Mouse (Mus musculus) embryo, embryonic 11.5 days (tissue): Measurements from ENCODE around the gene Enox1.

Experiments used
- DNase-seq: peaks from one replicate; pipeline ENCODE4 v3.0.0-alpha.2; 2012; ENCODE audit warnings: low read depth, low spot score

Gene Enox1

GRCm38 (mm10) chr14:77371977-77372376 is 215.4 kb downstream of the Enox1 start:
- DNase-seq: no peak

GRCm38 (mm10) chr14:77373119-77373518 is 216.6 kb downstream of the Enox1 start:
- no peak for DNase-seq

- DNase-seq: no peak
These were observed 218.5 kb downstream of the Enox1 start for GRCm38 (mm10) chr14:77375054-77375453.

GRCm38 (mm10) chr14:77375618-77376017 is 219.1 kb downstream of the Enox1 start:
- no peak for DNase-seq

- no peak for DNase-seq
These were observed 220.2 kb downstream of the Enox1 start for GRCm38 (mm10) chr14:77376731-77377130.

- DNase-seq: no peak
These were observed 220.9 kb downstream of the Enox1 start for GRCm38 (mm10) chr14:77377439-77377838.

- DNase-seq: no peak
These were observed 221.3 kb downstream of the Enox1 start for GRCm38 (mm10) chr14:77377873-77378272.

GRCm38 (mm10) chr14:77381532-77381931 is 225.0 kb downstream of the Enox1 start:
- DNase-seq: no peak

- DNase-seq: no peak
These were observed 229.1 kb downstream of the Enox1 start for GRCm38 (mm10) chr14:77385621-77386020.

- no peak for DNase-seq
These were observed 231.3 kb downstream of the Enox1 start for GRCm38 (mm10) chr14:77387877-77388276.

GRCm38 (mm10) chr14:77389276-77389675 is 232.7 kb downstream of the Enox1 start:
- no peak for DNase-seq

GRCm38 (mm10) chr14:77392476-77392875 is 235.9 kb downstream of the Enox1 start:
- DNase-seq: no peak

- no peak for DNase-seq
These were observed 249.9 kb downstream of the Enox1 start for GRCm38 (mm10) chr14:77406241-77407114.

- DNase-seq: no peak
These were observed 252.8 kb downstream of the Enox1 start for GRCm38 (mm10) chr14:77409271-77409940.

- DNase-seq: no peak
These were observed 253.8 kb downstream of the Enox1 start for GRCm38 (mm10) chr14:77410354-77410753.

- DNase-seq: no peak
These were observed 256.5 kb downstream of the Enox1 start for GRCm38 (mm10) chr14:77413106-77413505.

- no peak for DNase-seq
These were observed 259.8 kb downstream of the Enox1 start for GRCm38 (mm10) chr14:77416358-77416757.

GRCm38 (mm10) chr14:77421031-77421430 is 264.5 kb downstream of the Enox1 start:
- no peak for DNase-seq

- no peak for DNase-seq
These were observed 266.6 kb downstream of the Enox1 start for GRCm38 (mm10) chr14:77423194-77423593.

GRCm38 (mm10) chr14:77439426-77439825 is 282.9 kb downstream of the Enox1 start:
- DNase-seq: no peak

- no peak for DNase-seq
These were observed 284.2 kb downstream of the Enox1 start for GRCm38 (mm10) chr14:77440805-77441204.

GRCm38 (mm10) chr14:77441541-77441940 is 285.0 kb downstream of the Enox1 start:
- no peak for DNase-seq

GRCm38 (mm10) chr14:77448001-77448400 is 291.4 kb downstream of the Enox1 start:
- no peak for DNase-seq
